Mouse (Mus musculus) C2C12 (cell line): Measurements from ENCODE around the gene Bcl11b.

ENCODE experiments used
- CEBPB ChIP-seq: IDR thresholded peaks from one replicate; pipeline ENCODE4 v1.6.1; 2011; ENCODE audit warnings: low read depth, mild to moderate bottlenecking, control low read depth, moderate library complexity
- CTCF ChIP-seq: IDR thresholded peaks from one replicate; pipeline ENCODE4 v1.5.1; 2011; ENCODE audit not compliant: control insufficient read depth, insufficient read depth, insufficient read length
- FOSL1 ChIP-seq: IDR thresholded peaks from one replicate; pipeline ENCODE4 v1.8.0; 2011; ENCODE audit warnings: mild to moderate bottlenecking, low read length; ENCODE audit not compliant: poor library complexity, insufficient read depth, severe bottlenecking
- MAX ChIP-seq: IDR thresholded peaks from one replicate; pipeline ENCODE4 v1.6.1; 2011; ENCODE audit warnings: mild to moderate bottlenecking, control low read depth
- MYOD1 ChIP-seq: IDR thresholded peaks from one replicate; pipeline ENCODE4 v1.6.1; 2011; ENCODE audit warnings: low read depth; ENCODE audit not compliant: control insufficient read depth, insufficient read length
- MYOG ChIP-seq: IDR thresholded peaks from one replicate; pipeline ENCODE4 v1.6.1; 2011; ENCODE audit not compliant: control insufficient read depth, insufficient read length; ENCODE audit errors: extremely low read depth
- USF1 ChIP-seq: IDR thresholded peaks from one replicate; pipeline ENCODE4 v1.6.1; 2011; ENCODE audit warnings: low read depth, mild to moderate bottlenecking, control low read depth, moderate library complexity

DNA sequence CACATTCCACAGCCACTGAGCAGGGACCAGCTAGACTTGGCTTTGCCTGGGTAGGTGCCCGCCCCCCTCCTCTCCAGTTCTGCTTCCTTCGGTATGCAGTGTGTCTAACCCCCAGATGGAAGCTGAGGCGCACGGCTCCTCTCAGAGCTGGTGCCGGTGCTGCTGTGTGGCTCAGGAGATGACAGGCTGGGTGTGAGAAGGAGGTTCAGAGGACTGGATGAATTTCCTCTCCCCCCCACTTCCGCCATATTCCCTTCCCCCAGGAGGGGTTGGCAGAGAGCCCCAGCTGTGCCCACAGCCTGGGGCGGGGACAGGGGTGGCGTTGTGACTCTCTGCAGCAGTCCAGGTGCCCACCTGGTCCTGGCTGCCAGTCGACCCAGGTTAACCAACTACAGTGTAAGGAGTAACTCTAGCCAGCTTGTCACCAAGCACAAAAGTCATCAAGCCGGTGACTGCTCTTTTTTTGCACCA, 75.4 kb downstream of the Bcl11b start:
- no peak for TF ChIP-seq FOSL1
- TF ChIP-seq CTCF = no peak
- TF ChIP-seq MAX = no peak
- no peak for TF ChIP-seq CEBPB
- no peak for TF ChIP-seq MYOG
- no peak for TF ChIP-seq USF1
- TF ChIP-seq MYOD1 = no peak
